ENCODE assay signal across 9 mouse cellular contexts in the genomic region with DNA sequence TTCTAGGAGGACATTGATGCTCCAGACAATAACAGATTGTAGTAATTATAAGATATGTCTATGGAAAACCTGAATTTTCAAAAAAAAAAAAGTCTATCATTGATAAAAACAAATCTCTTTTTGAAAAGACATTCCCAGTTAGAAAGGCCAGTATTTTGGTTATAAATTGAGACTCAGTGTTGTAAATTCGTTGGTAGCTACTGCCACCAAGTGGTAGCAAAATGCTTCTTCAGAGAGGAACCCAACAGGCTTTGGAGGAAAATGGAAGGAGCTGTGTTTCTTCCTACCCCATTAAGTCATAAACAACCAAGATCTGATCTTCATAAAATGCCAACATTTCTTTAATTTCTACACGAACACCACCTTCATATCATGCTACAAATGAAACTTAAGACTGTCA. TPM values are rescaled to one million over a fixed set of nuclear protein-coding genes. Genes with fewer than 3 reads are reported as not detected.
DNase-seq lines count a peak whose midpoint lies in the region; ATAC-seq and TF ChIP-seq lines count a peak whose summit lies in the region.
"Had no signal": no experiment of that assay in that cellular context is flagged by ENCODE, and none has a peak within 500 bp of the region (broad histone marks: within the 10 kb centered on the region; RNA-seq: fewer than 3 reads in every experiment).

No protein-coding gene starts in this region.

- 0% methylated on average over 2 of the region's 2 CpGs for WGBS in forebrain, embryonic 11.5 days
- 1% methylated on average over 2 of the region's 2 CpGs for WGBS in forebrain, embryonic 10.5 days
- 0% methylated on average over 2 of the region's 2 CpGs for WGBS in hindbrain, embryonic 16.5 days

- no peaks in the 10 kb centered on the region for H3K4me1 ChIP-seq in forebrain, embryonic 11.5 days (replicated peaks; ENCODE audit: control insufficient read depth, insufficient read depth, low read length)
- H3K4me1 ChIP-seq in forebrain, embryonic 10.5 days: no peaks in the 10 kb centered on the region
- no peaks in the 10 kb centered on the region for H3K4me1 ChIP-seq in cortical plate, adult 2 months (ENCODE audit: control insufficient read depth, insufficient read depth, low read length)
- no peaks in the 10 kb centered on the region for H3K4me1 ChIP-seq in hindbrain, embryonic 16.5 days (ENCODE audit: control insufficient read depth, insufficient read depth, low read depth, low read length)
- H3K4me1 ChIP-seq: neural tube, embryonic 12.5 days had no signal

- H3K36me3 ChIP-seq in forebrain, embryonic 11.5 days (ENCODE audit: control insufficient read depth, insufficient read depth, low read length): no peaks in the 10 kb centered on the region
- H3K36me3 ChIP-seq in forebrain, embryonic 10.5 days (replicated peaks): no peaks in the 10 kb centered on the region
- H3K36me3 ChIP-seq in hindbrain, embryonic 16.5 days (ENCODE audit: control insufficient read depth, insufficient read depth, low read length): no peaks in the 10 kb centered on the region
- H3K36me3 ChIP-seq: neural tube, embryonic 12.5 days had no signal

- peak; percentile 45; the same call in 1 of the 2 replicates for TF ChIP-seq CTCF in cortical plate, adult 2 months (IDR thresholded peaks at IDR 0.05; ENCODE audit: extremely low read depth, insufficient read depth, low read length)

- no peak overlapping the region for H3K9ac ChIP-seq in forebrain, embryonic 11.5 days (ENCODE audit: low read length)
- no peak overlapping the region for H3K9ac ChIP-seq in hindbrain, embryonic 16.5 days (ENCODE audit: low read depth, low read length)
- H3K9ac ChIP-seq: neural tube, embryonic 12.5 days had no signal

- no peak overlapping the region for H3K4me3 ChIP-seq in forebrain, embryonic 11.5 days (ENCODE audit: low read depth, low read length)
- no peak overlapping the region for H3K4me3 ChIP-seq in forebrain, embryonic 10.5 days
- no peak overlapping the region for H3K4me3 ChIP-seq in cortical plate, adult 2 months (ENCODE audit: insufficient read depth, low read length)
- H3K4me3 ChIP-seq in hindbrain, embryonic 16.5 days (ENCODE audit: low read length): no peak overlapping the region
- H3K4me3 ChIP-seq: neural tube, embryonic 12.5 days had no signal

- H3K9me3 ChIP-seq in forebrain, embryonic 11.5 days (ENCODE audit: control insufficient read depth, low read length): no peaks in the 10 kb centered on the region
- no peaks in the 10 kb centered on the region for H3K9me3 ChIP-seq in forebrain, embryonic 10.5 days
- H3K9me3 ChIP-seq in hindbrain, embryonic 16.5 days (ENCODE audit: control insufficient read depth, low read length): no peaks in the 10 kb centered on the region
- H3K9me3 ChIP-seq: neural tube, embryonic 12.5 days had no signal

- H3K27me3 ChIP-seq in forebrain, embryonic 11.5 days (ENCODE audit: control insufficient read depth, insufficient read depth, low read length): no peaks in the 10 kb centered on the region
- H3K27me3 ChIP-seq in forebrain, embryonic 10.5 days (ENCODE audit: poor library complexity, severe bottlenecking): no peaks in the 10 kb centered on the region
- no peaks in the 10 kb centered on the region for H3K27me3 ChIP-seq in hindbrain, embryonic 16.5 days (replicated peaks; ENCODE audit: control insufficient read depth, insufficient read depth, low read length)
- H3K27me3 ChIP-seq: neural tube, embryonic 12.5 days had no signal

- ATAC-seq in forebrain, embryonic 11.5 days (replicated peaks; ENCODE audit: low FRiP score): 0 out of 2 replicates have a peak, but pooled peaks have one; percentile 71
- 0 out of 2 replicates have a peak, but pooled peaks have one; percentile 76 for ATAC-seq in hindbrain, embryonic 16.5 days

- no peak for DNase-seq in forebrain, embryonic 11.5 days (ENCODE audit: low spot score)
- DNase-seq in forebrain, embryonic 10.5 days (ENCODE audit: extremely low spot score, low spot score): no peak
- DNase-seq in testis, postnatal 10 days (ENCODE audit: low spot score): peak; percentile 49
- no peak for DNase-seq in testis, postnatal 14 days (ENCODE audit: low spot score)
- DNase-seq in lung, postnatal 14 days: peak; percentile 33
- DNase-seq in thymus, postnatal 14 days: peak; percentile 7

- no peak overlapping the region for H3K27ac ChIP-seq in forebrain, embryonic 11.5 days (ENCODE audit: low read depth, low read length)
- H3K27ac ChIP-seq in forebrain, embryonic 10.5 days: no peak overlapping the region
- no peak overlapping the region for H3K27ac ChIP-seq in cortical plate, adult 2 months (ENCODE audit: insufficient read depth, low read length)
- H3K27ac ChIP-seq in hindbrain, embryonic 16.5 days (ENCODE audit: low read depth, low read length): no peak overlapping the region
- H3K27ac ChIP-seq: neural tube, embryonic 12.5 days had no signal

- H3K4me2 ChIP-seq in forebrain, embryonic 11.5 days (ENCODE audit: low read depth, low read length, severe bottlenecking): no peak overlapping the region
- H3K4me2 ChIP-seq in hindbrain, embryonic 16.5 days (ENCODE audit: low read length): no peak overlapping the region
- H3K4me2 ChIP-seq: neural tube, embryonic 12.5 days had no signal

- TF ChIP-seq POLR2A in cortical plate, adult 2 months (IDR thresholded peaks at IDR 0.05; ENCODE audit: extremely low read depth, insufficient read depth, low read length): no peak

RNA-seq across cellular contexts. Expression of a gene that starts 36.1 kb away (rescaled TPM):
- polyA plus RNA-seq in forebrain, embryonic 11.5 days (2014; fragmentation: Nextera tagmentation; extraction: Ambion mirVana): 1.2 and 1.8 TPM in 2 replicates
- polyA plus RNA-seq in forebrain, embryonic 10.5 days (2016; fragmentation: Nextera tagmentation; extraction: Ambion mirVana): 1.3 and 1.8 TPM in 2 replicates
- 18.3 and 18.5 TPM in 2 replicates for polyA plus RNA-seq in cortical plate, adult 2 months (2012; rRNA removed)
- polyA plus RNA-seq in hindbrain, embryonic 16.5 days (2015; fragmentation: Nextera tagmentation; extraction: Ambion mirVana): 17.2 and 19.1 TPM in 2 replicates

Comparison
In these comparisons a context has a peak if more than half of its experiments do, and no peak if none do; other contexts are left out.
1. DNase-seq: peak in testis, postnatal 10 days (single experiment), lung, postnatal 14 days (single experiment) and thymus, postnatal 14 days (single experiment); none in forebrain, embryonic 11.5 days (single experiment), forebrain, embryonic 10.5 days (single experiment) and testis, postnatal 14 days (single experiment).